Mouse (Mus musculus) small intestine, adult 2 months (tissue): ENCODE results near the gene Gfpt1.

Experiments
- CTCF ChIP-seq: fragments of 200-500 bp; IDR thresholded peaks from 2 replicates; pipeline ENCODE4 v1.5.1; 2012; ENCODE audit warnings: low read depth, mild to moderate bottlenecking, control low read depth, inconsistent platforms, low read length, moderate library complexity, mixed read lengths; ENCODE audit not compliant: insufficient replicate concordance, insufficient read length; ENCODE audit errors: extremely low read depth
- POLR2A ChIP-seq: fragments of 200-500 bp; IDR thresholded peaks from 2 replicates; pipeline ENCODE4 v1.6.1; 2012; ENCODE audit warnings: low read depth, mild to moderate bottlenecking, control low read depth, inconsistent platforms, low read length, moderate library complexity

GRCm38 (mm10) chr6:87123406-87123805, 80.8 kb downstream of the Gfpt1 start:
- no peak for TF ChIP-seq CTCF
- no peak for TF ChIP-seq POLR2A
